Mouse (Mus musculus) myocyte (in vitro differentiated cells): ENCODE measurements at regions not wholly inside any gene's neighbourhood (a gene's known extent, or its start where the extent isn't known, plus 50 kb on each side); places are given as distances from the start of the nearest gene placed in this dataset.

Source experiments
- H3K27me3 ChIP-seq: one replicate; pipeline ENCODE4 v1.6.1; 2011; ENCODE audit not compliant: control insufficient read depth, insufficient read depth, insufficient read length
- H3K36me3 ChIP-seq: one replicate; pipeline ENCODE4 v1.6.1; 2011; ENCODE audit not compliant: control insufficient read depth, insufficient read depth
- H3K4me2 ChIP-seq: one replicate; pipeline ENCODE4 v1.6.1; 2011; ENCODE audit warnings: low read depth, control low read depth
- H3K4me3 ChIP-seq: one replicate; pipeline ENCODE4 v1.5.1; 2011; ENCODE audit warnings: mild to moderate bottlenecking, control low read depth, moderate library complexity
- H3K79me2 ChIP-seq: one replicate; pipeline ENCODE4 v1.6.1; 2011; ENCODE audit not compliant: control insufficient read depth, insufficient read depth
- H3ac ChIP-seq: one replicate; pipeline ENCODE4 v1.6.1; 2011; ENCODE audit not compliant: control insufficient read depth, insufficient read length
- CEBPB ChIP-seq: IDR thresholded peaks from 2 replicates; pipeline ENCODE4 v1.6.1; 2011; ENCODE audit warnings: mild to moderate bottlenecking, moderate library complexity; ENCODE audit not compliant: poor library complexity, insufficient read depth, severe bottlenecking
- E2F4 ChIP-seq: IDR thresholded peaks from one replicate; pipeline ENCODE4 v1.6.1; 2011; ENCODE audit warnings: mild to moderate bottlenecking, control low read depth, moderate library complexity; ENCODE audit not compliant: insufficient read depth
- MAX ChIP-seq: IDR thresholded peaks from one replicate; pipeline ENCODE4 v1.6.1; 2011; ENCODE audit warnings: low read depth, mild to moderate bottlenecking, control low read depth
- MYOD1 ChIP-seq, 3 experiments: IDR thresholded peaks; one replicate each; pipeline ENCODE4 v1.6.1; 2011; ENCODE audit warnings: control low read depth in 2 of 3, low read depth in 2 of 3, mild to moderate bottlenecking in 2 of 3, moderate library complexity in 1 of 3; ENCODE audit not compliant: insufficient read length in 2 of 3, control insufficient read depth in 1 of 3
- MYOG ChIP-seq, 3 experiments: IDR thresholded peaks; one replicate each; pipeline ENCODE4 v1.6.1; 2011; ENCODE audit warnings: control low read depth in 2 of 3, low read depth in 2 of 3, mild to moderate bottlenecking in 2 of 3; ENCODE audit not compliant: insufficient read length in 2 of 3, control insufficient read depth in 1 of 3, insufficient read depth in 1 of 3
- POLR2A ChIP-seq: IDR thresholded peaks from one replicate; pipeline ENCODE4 v1.6.1; 2011; ENCODE audit warnings: low read depth, mild to moderate bottlenecking, control low read depth, moderate library complexity; ENCODE audit not compliant: insufficient read length
- POLR2AphosphoS2 ChIP-seq: IDR thresholded peaks from one replicate; pipeline ENCODE4 v1.6.1; 2011; ENCODE audit warnings: low read depth, control low read depth; ENCODE audit not compliant: insufficient read length
- REST ChIP-seq: IDR thresholded peaks from one replicate; pipeline ENCODE4 v1.6.1; 2011; ENCODE audit warnings: mild to moderate bottlenecking, control low read depth, moderate library complexity; ENCODE audit not compliant: insufficient read depth, insufficient read length
- SRF ChIP-seq: IDR thresholded peaks from one replicate; pipeline ENCODE4 v1.6.1; 2011; ENCODE audit warnings: low read depth; ENCODE audit not compliant: control insufficient read depth, insufficient read length
- TCF12 ChIP-seq: IDR thresholded peaks from one replicate; pipeline ENCODE4 v1.6.1; 2011; ENCODE audit warnings: mild to moderate bottlenecking, control low read depth; ENCODE audit not compliant: poor library complexity, insufficient read depth, severe bottlenecking
- TCF3 ChIP-seq: IDR thresholded peaks from one replicate; pipeline ENCODE4 v1.6.1; 2011; ENCODE audit warnings: low read depth, control low read depth; ENCODE audit not compliant: insufficient read length
- USF1 ChIP-seq: IDR thresholded peaks from one replicate; pipeline ENCODE4 v1.6.1; 2011; ENCODE audit warnings: low read depth, mild to moderate bottlenecking, control low read depth, moderate library complexity

- Histone ChIP-seq H3K4me3 (no peak overlapping the region), H3K79me2 (no peaks in the 10 kb centered on the region), H3K4me2 (no peak overlapping the region), H3K27me3 (no peaks in the 10 kb centered on the region), H3ac (no peak overlapping the region), H3K36me3 (no peaks in the 10 kb centered on the region)
- TF ChIP-seq CEBPB (no peak), REST (no peak), MYOD1 (IDR thresholded peaks at IDR 0.05; ENCODE audit: control insufficient read depth in 1 of 3, insufficient read length in 2 of 3, low read depth in 2 of 3) (no peak), POLR2AphosphoS2 (no peak), MYOG (IDR thresholded peaks at IDR 0.05; ENCODE audit: control insufficient read depth in 1 of 3, insufficient read depth in 1 of 3, insufficient read length in 2 of 3, low read depth in 2 of 3) (no peak), TCF12 (no peak), SRF (no peak), TCF3 (no peak), MAX (no peak), E2F4 (no peak), POLR2A (no peak), USF1 (no peak)
These were observed 192.2 kb upstream of the Gm6657 start for GRCm38 (mm10) chr12:78001846-78002245.

GRCm38 (mm10) chr12:78033766-78034165 is 160.3 kb upstream of the Gm6657 start:
- Histone ChIP-seq H3K4me3 (no peak overlapping the region), H3K4me2 (no peak overlapping the region), H3K79me2 (no peaks in the 10 kb centered on the region), H3K27me3 (no peaks in the 10 kb centered on the region), H3ac (no peak overlapping the region), H3K36me3 (no peaks in the 10 kb centered on the region)
- no peak for TF ChIP-seq REST
- TF ChIP-seq CEBPB = no peak

- Histone ChIP-seq H3K27me3 (no peaks in the 10 kb centered on the region), H3ac (no peak overlapping the region), H3K4me2 (no peak overlapping the region), H3K4me3 (no peak overlapping the region), H3K36me3 (no peaks in the 10 kb centered on the region), H3K79me2 (no peaks in the 10 kb centered on the region)
- TF ChIP-seq POLR2AphosphoS2 (no peak), POLR2A (no peak), REST (no peak), USF1 (no peak), SRF (no peak), MAX (no peak), TCF12 (no peak), TCF3 (no peak), E2F4 (no peak), CEBPB (no peak), MYOD1 (IDR thresholded peaks at IDR 0.05; ENCODE audit: control insufficient read depth in 1 of 3, insufficient read length in 2 of 3, low read depth in 2 of 3) (no peak), MYOG (IDR thresholded peaks at IDR 0.05; ENCODE audit: control insufficient read depth in 1 of 3, insufficient read depth in 1 of 3, insufficient read length in 2 of 3, low read depth in 2 of 3) (no peak)
These were observed 147.5 kb upstream of the Gm6657 start for GRCm38 (mm10) chr12:78046582-78046981.

GRCm38 (mm10) chr12:78055956-78056355 is 138.1 kb upstream of the Gm6657 start:
- Histone ChIP-seq H3K4me3 (no peak overlapping the region), H3ac (no peak overlapping the region), H3K36me3 (no peaks in the 10 kb centered on the region), H3K27me3 (no peaks in the 10 kb centered on the region), H3K79me2 (no peaks in the 10 kb centered on the region), H3K4me2 (no peak overlapping the region)
- no peak for TF ChIP-seq POLR2AphosphoS2
- no peak for TF ChIP-seq SRF
- no peak for TF ChIP-seq TCF3
- no peak for TF ChIP-seq CEBPB
- no peak for TF ChIP-seq REST
- no peak for TF ChIP-seq E2F4
- TF ChIP-seq MYOG (IDR thresholded peaks at IDR 0.05; ENCODE audit: control insufficient read depth in 1 of 3, insufficient read depth in 1 of 3, insufficient read length in 2 of 3, low read depth in 2 of 3) = no peak
- no peak for TF ChIP-seq TCF12
- TF ChIP-seq MAX = no peak
- no peak for TF ChIP-seq MYOD1 (IDR thresholded peaks at IDR 0.05; ENCODE audit: control insufficient read depth in 1 of 3, insufficient read length in 2 of 3, low read depth in 2 of 3)
- TF ChIP-seq USF1 = no peak
- no peak for TF ChIP-seq POLR2A

GRCm38 (mm10) chr12:78057166-78057565 is 136.9 kb upstream of the Gm6657 start:
- H3ac ChIP-seq = no peak overlapping the region
- H3K36me3 ChIP-seq = no peaks in the 10 kb centered on the region
- TF ChIP-seq POLR2A = no peak
- TF ChIP-seq CEBPB = no peak
- TF ChIP-seq E2F4 = no peak
- H3K27me3 ChIP-seq = no peaks in the 10 kb centered on the region
- H3K4me2 ChIP-seq = no peak overlapping the region
- H3K4me3 ChIP-seq = no peak overlapping the region
- H3K79me2 ChIP-seq = no peaks in the 10 kb centered on the region
